Mouse (Mus musculus) small intestine, adult 2 months (tissue): ENCODE measurements around the gene Atg3.

Experiments used
- CTCF ChIP-seq: fragments of 200-500 bp; IDR thresholded peaks from 2 replicates; pipeline ENCODE4 v1.5.1; 2012; ENCODE audit warnings: low read depth, mild to moderate bottlenecking, control low read depth, inconsistent platforms, low read length, moderate library complexity, mixed read lengths; ENCODE audit not compliant: insufficient replicate concordance, insufficient read length; ENCODE audit errors: extremely low read depth
- POLR2A ChIP-seq: fragments of 200-500 bp; IDR thresholded peaks from 2 replicates; pipeline ENCODE4 v1.6.1; 2012; ENCODE audit warnings: low read depth, mild to moderate bottlenecking, control low read depth, inconsistent platforms, low read length, moderate library complexity

DNA sequence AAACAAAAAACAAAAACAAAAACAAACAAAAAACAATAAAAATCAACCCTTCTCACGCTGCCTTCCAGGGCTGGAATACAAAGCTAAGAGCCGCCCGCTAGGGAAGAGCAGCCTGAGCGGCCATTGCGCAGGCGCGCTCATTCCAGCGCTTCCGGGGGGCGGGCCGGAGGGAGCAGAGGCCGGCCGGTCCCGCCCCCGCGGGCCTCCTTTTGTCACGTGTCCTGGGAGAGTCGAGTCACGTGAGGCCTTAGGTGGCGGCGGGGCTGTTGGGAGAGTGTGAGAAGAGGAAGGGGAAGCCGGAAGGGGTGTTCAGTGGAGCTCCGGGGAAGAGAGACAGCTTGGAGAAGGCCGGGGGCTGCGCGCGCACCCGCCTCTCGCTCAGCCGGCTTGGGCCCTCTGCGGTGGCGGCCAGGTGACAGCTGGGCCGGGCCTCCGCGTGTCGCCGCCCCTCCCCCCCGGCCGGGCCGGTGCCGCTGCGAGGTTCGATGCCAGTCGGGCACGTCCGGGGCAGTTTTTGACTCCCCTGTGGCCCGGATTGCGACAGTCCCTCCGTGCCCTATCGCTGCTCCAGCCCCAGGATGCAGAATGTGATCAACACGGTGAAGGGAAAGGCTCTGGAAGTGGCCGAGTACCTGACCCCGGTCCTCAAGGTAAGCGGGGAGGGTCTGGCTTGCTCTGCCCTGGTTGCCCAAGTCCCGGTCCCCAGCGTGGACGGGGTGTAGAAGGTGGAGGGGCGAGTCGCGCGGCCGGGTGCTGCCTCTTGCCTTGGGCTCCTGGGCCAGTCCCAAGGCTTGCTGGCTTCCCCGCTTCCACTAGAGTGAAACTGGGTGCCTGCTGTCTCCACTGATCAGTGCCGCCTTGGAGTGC lies at the start of gene Atg3, which contains the start of gene Slc35a5:
- TF ChIP-seq CTCF (no peak), POLR2A (peak; percentile 75)
